Mouse (Mus musculus) fat pad, adult 2 months (tissue): ENCODE measurements at regions not wholly inside any gene's neighbourhood (a gene's known extent, or its start where the extent isn't known, plus 50 kb on each side); places are given as distances from the start of the nearest gene placed in this dataset.

Experiments used
- DNase-seq: peaks from one replicate; pipeline ENCODE4 v3.0.0-alpha.2; 2011; ENCODE audit warnings: low read depth, low spot score; ENCODE audit errors: extremely low read depth

GRCm38 (mm10) chr9:88276023-88276568, 50.9 kb upstream of the Nt5e start:
- no peak for DNase-seq

DNA sequence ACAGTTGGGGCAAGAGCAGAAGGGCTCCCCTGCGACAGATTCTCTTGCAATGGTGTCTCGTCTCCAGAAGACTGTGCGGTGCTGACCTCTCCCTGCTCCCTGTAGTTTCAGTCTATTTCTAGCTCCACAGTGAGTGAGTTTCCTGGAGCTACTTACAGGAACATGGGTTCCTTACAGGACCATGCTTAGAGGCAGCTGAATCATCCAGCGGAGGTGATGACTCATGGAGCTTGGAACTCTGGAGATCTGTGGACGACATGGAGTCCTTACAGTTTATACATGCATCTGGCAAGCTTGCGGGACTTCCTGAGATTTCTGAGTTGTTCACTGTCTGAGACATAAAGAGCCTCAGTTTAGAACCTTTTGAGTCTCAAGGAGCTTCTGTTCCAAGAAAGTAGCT, 50.0 kb upstream of the Nt5e start:
- no peak for DNase-seq
